Mouse (Mus musculus) brown adipose tissue, adult 24 weeks (tissue): Measurements from ENCODE around the gene Nt5dc3. TPM values are rescaled to one million over a fixed set of nuclear protein-coding genes. Genes with fewer than 3 reads are reported as not detected.

Experiments used
- H3K27ac ChIP-seq: fragments of 200-500 bp; replicated peaks from 2 replicates; pipeline ENCODE4 v1.5.1; 2012; ENCODE audit warnings: low read depth, mild to moderate bottlenecking, low read length
- H3K4me1 ChIP-seq: fragments of 200-500 bp; 2 replicates; pipeline ENCODE4 v1.6.1; 2012; ENCODE audit warnings: low read length, mixed read lengths; ENCODE audit not compliant: control insufficient read depth, insufficient read depth, insufficient read length
- H3K4me3 ChIP-seq: fragments of 200-500 bp; 2 replicates; pipeline ENCODE4 v1.5.1; 2012; ENCODE audit warnings: low read depth, mild to moderate bottlenecking, low read length, moderate library complexity; ENCODE audit not compliant: insufficient read depth
- polyA plus RNA-seq: library from polyadenylated mRNA; stranded (reverse); fragments of >200 nt; gene quantifications from 2 replicates; pipeline ENCODE4 v1.2.4, GENCODE M21; 2012; ENCODE audit not compliant: missing spikeins, insufficient read depth, insufficient read length

Gene Nt5dc3
- polyA plus RNA-seq, 1 experiment = 2.8 TPM

- H3K4me3 ChIP-seq = no peak overlapping the region
- no peak overlapping the region for H3K27ac ChIP-seq
- H3K4me1 ChIP-seq = no peaks in the 10 kb centered on the region
Observed at GRCm38 (mm10) chr10:86824093-86824492, 45.3 kb downstream of the Nt5dc3 start.

GRCm38 (mm10) chr10:86824871-86825270, 46.1 kb downstream of the Nt5dc3 start:
- Histone ChIP-seq H3K4me1 (no peaks in the 10 kb centered on the region), H3K27ac (no peak overlapping the region), H3K4me3 (no peak overlapping the region)

- Histone ChIP-seq H3K4me1 (no peaks in the 10 kb centered on the region), H3K27ac (no peak overlapping the region)
Observed at GRCm38 (mm10) chr10:86825871-86826522, 47.2 kb downstream of the Nt5dc3 start.

GRCm38 (mm10) chr10:86826929-86827328, 48.1 kb downstream of the Nt5dc3 start:
- H3K4me3 ChIP-seq = no peak overlapping the region
- H3K4me1 ChIP-seq = no peaks in the 10 kb centered on the region
- H3K27ac ChIP-seq = no peak overlapping the region

More at GRCm38 (mm10) chr10:86825871-86826522, 47.2 kb downstream of the Nt5dc3 start:
- no peak overlapping the region for H3K4me3 ChIP-seq

GRCm38 (mm10) chr10:86828221-86829135, 49.7 kb downstream of the Nt5dc3 start:
- Histone ChIP-seq H3K4me3 (no peak overlapping the region), H3K27ac (no peak overlapping the region), H3K4me1 (no peaks in the 10 kb centered on the region)

GRCm38 (mm10) chr10:86829515-86829914, 50.7 kb downstream of the Nt5dc3 start:
- Histone ChIP-seq H3K27ac (no peak overlapping the region), H3K4me3 (no peak overlapping the region)

GRCm38 (mm10) chr10:86836784-86837183, 58.0 kb downstream of the Nt5dc3 start:
- Histone ChIP-seq H3K4me3 (no peak overlapping the region), H3K27ac (no peak overlapping the region), H3K4me1 (no peaks in the 10 kb centered on the region)

More at GRCm38 (mm10) chr10:86829515-86829914, 50.7 kb downstream of the Nt5dc3 start:
- no peaks in the 10 kb centered on the region for H3K4me1 ChIP-seq

GRCm38 (mm10) chr10:86838827-86839226, 60.0 kb downstream of the Nt5dc3 start:
- H3K27ac ChIP-seq = no peak overlapping the region
- no peak overlapping the region for H3K4me3 ChIP-seq
- H3K4me1 ChIP-seq = no peaks in the 10 kb centered on the region

- Histone ChIP-seq H3K27ac (no peak overlapping the region), H3K4me3 (no peak overlapping the region), H3K4me1 (no peaks in the 10 kb centered on the region)
Observed at GRCm38 (mm10) chr10:86842659-86843058, 63.9 kb downstream of the Nt5dc3 start.

GRCm38 (mm10) chr10:86846926-86847467, 68.2 kb downstream of the Nt5dc3 start:
- Histone ChIP-seq H3K4me1 (no peaks in the 10 kb centered on the region), H3K27ac (no peak overlapping the region), H3K4me3 (no peak overlapping the region)

GRCm38 (mm10) chr10:86849087-86849486, 70.3 kb downstream of the Nt5dc3 start:
- Histone ChIP-seq H3K27ac (no peak overlapping the region), H3K4me3 (no peak overlapping the region), H3K4me1 (no peaks in the 10 kb centered on the region)

GRCm38 (mm10) chr10:86849508-86849907, 70.7 kb downstream of the Nt5dc3 start:
- H3K4me3 ChIP-seq = no peak overlapping the region
- no peaks in the 10 kb centered on the region for H3K4me1 ChIP-seq
- H3K27ac ChIP-seq = no peak overlapping the region

GRCm38 (mm10) chr10:86852160-86852559, 73.4 kb downstream of the Nt5dc3 start:
- Histone ChIP-seq H3K27ac (no peak overlapping the region), H3K4me1 (no peaks in the 10 kb centered on the region), H3K4me3 (no peak overlapping the region)

GRCm38 (mm10) chr10:86853433-86853832, 74.6 kb downstream of the Nt5dc3 start:
- no peak overlapping the region for H3K4me3 ChIP-seq
- H3K4me1 ChIP-seq = no peaks in the 10 kb centered on the region
- no peak overlapping the region for H3K27ac ChIP-seq

- Histone ChIP-seq H3K4me3 (no peak overlapping the region), H3K27ac (no peak overlapping the region), H3K4me1 (no peaks in the 10 kb centered on the region)
Observed at GRCm38 (mm10) chr10:86860396-86860795, 81.6 kb downstream of the Nt5dc3 start.
